Mouse (Mus musculus) right cerebral cortex, adult 2 months (tissue): ENCODE results near the gene Dapk1.

Experiments
- DNase-seq, 2 experiments: peaks; one replicate each; pipeline ENCODE4 v3.0.0; 2021 to 2022; ENCODE audit warnings: low spot score in 2 of 2

The Dapk1 gene

DNA sequence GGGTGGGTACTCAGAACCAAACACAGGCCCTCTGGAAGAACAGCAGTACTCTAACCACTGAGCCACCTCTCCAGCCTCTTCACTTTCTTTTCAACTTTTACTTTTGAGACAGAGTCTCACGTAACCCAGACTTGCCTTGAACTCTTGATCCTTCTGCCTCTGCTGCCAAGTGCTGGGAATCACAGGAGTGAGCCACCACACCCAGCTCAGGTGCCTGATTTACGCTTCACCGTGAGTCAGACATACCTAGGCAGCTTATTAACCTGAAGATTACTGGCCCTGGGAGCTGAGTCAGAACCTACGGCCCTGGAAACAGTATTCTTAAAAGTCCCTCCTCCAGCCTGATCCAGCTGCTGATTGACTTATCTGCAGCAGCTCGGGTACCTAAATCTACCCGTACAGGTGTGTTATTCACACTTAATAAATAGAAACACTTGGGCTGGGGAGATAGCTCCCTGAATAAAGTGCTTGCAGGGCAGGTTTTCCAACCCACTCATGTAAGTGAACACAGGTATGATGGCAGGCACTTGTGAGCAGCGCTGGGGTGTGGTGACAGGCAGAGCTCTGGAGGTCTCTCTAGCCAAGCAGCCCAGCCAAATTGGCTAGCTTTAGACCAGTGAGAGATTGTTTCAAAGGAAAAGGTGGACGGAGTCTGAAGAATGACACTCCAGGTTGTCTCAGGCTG is 60.9 kb downstream of the Dapk1 start:
- DNase-seq = no peak

DNA sequence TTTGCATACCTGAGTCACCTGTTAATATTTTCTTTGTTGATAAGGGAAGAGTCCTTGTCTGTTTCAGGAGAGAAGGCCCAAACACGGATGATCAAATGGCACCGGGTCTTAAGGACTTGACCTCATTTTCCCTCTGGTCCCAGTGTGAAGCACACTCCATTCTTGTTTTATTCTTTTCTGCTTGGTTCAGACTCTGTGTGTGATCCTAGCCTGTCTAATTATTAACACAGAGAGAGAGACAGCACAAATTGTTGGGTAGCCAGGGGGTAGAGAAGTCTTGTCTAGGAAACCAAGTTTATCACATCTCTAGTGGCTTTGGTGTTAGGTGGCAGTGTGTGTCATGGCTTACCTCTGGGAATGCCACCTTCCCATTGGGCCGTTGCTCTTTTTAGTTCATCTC is 62.3 kb downstream of the Dapk1 start:
- DNase-seq = no peak

DNA sequence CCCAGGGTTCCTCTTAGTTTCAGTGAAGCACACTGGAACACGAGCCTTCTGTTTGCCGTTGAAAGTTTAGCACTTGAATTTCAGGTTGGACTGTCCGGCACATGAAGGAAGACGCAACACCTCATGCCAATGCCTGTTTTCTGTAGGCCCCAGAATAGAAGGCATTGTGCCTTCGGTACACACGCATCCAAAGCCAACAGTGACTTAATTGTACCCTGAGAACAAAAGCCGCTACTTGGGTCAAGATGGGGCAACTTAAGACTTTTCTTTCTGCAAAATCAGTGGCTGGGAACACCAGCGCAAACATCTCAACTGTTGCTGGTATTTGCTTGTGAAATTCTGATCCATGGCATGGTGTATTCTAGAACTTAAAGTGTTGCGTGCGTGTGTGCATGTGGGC is 63.1 kb downstream of the Dapk1 start:
- DNase-seq = no peak

DNA sequence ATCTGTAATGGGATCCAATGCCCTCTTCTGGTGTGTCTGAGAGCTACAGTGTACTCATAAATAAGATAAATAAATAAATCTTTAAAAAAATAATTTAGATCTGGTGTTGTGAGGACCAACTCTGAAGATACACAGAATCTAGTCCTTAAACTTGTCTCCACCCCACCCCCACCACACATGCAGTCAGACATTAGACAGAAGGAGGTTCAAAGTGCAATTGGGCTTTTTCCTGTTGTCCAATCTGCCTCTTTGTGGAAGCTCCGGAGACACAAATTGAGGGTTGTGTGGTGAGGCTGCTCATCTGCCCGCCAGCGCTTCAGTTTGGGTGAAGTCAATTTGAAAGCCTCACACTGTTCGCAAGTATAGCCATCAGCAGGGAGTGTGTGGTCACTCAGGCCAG is 63.7 kb downstream of the Dapk1 start:
- no peak for DNase-seq

DNA sequence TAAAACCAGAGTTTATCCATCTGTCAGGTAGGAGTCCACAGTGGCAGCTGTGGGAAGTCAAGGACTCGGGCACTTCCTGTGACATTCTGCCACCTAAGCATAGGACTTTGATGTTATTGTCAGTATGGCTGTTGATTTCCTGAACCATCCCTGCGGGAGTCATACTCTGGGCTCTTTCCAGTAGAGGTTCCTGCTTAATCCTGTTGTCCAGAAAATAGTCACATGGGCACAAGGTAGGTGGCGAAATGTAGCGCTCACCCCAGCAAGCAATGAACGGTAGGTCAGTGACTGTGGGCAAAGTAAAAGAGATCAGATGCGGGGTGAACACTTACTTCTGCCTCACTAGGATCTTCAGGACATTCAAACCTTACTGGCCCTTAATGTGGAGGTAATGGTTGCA is 66.3 kb downstream of the Dapk1 start:
- DNase-seq = no peak

DNA sequence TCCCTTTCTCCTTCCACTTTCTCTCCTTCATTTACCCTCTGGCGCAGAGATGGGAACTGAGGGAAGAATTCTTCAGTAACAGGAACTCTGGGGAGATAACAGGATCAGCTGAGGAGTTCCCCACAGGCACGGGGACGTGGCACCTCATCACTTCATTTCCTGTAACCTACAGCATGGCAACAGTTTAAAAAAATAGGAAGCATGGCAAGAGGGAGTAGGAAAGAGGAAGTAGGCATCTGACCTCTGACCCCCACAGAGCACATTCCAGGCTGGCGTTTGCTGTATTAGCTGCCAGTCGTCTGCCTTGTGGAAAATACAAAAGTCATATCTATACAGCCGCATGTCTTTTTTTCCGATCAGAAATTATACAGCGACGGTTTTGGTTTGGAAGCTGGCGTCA is 68.9 kb downstream of the Dapk1 start:
- no peak for DNase-seq

DNA sequence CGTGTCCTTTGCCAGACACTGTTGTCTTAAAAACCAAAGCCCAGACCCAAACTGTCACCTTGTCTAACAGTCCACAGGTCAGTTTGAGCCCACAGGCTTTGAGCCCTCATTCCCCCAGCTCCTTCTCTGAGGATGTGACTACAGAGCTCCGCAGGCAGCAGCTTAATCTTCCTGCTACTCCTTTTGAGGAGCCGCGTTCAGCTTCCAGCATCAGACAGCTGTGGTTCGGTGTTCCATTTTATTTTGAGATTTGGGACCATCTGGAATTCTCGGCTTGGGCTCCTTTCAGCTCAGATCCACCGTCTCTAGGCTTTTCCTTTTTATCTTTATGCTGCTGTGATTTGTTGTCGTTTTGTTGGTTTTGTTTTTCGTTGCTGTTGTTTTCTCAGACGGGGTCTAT is 69.5 kb downstream of the Dapk1 start:
- DNase-seq = no peak

DNA sequence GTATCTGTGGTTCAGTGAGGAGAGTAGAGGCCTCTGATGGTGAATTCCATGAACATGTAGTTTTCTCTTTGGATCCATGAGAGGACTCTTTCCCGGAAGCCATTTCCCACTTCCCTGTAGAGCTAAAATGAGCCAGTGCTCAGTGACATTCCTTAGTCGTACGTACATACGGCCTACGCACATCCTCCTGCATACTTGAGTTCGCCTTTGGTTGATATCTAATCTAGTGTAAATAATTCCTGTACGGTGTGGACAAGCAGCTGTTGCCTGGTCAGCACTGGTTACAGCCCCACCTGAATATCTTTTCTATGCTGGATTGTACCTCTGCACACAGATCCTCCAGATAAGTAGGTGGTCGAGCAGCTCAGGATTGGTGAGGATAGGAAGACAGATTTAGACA is 70.5 kb downstream of the Dapk1 start:
- no peak for DNase-seq

DNA sequence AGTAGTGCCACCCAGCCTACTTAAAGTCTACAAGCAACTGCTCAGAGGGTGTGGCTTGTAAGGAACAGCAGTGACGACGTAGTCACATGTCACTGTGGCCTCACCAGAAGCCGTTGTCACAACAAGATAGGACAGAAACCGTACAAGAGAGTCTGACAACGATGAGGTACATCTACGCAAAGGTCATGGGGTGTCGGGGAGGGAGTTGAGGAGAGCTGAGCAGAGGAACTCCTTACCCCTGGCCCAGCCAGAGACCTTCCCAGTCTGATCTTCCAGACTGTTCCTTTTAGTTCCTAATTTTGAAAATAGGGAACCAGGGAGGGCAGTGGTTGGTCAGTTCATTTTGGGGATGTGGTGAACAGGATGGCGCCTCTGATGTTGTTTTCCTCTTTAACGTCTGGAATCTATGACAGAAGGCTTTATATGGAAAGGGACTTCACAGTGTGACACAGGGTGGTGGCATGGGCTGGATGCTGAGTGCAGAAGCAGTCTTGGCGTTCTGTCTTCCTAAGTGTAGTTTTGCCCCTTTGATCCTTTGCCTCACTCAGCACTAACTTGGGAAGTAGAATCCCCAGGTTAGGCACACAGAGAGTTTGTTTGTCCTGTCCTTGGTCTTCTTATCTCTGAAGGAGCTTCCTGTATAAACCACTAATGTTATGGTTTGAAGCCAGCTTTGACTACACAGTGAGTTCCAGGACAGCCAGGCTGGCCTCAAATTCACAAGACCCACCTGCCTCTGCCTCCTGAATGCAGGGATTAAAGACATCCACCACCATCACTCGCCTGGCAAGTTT is 71.3 kb downstream of the Dapk1 start:
- DNase-seq = no peak

DNA sequence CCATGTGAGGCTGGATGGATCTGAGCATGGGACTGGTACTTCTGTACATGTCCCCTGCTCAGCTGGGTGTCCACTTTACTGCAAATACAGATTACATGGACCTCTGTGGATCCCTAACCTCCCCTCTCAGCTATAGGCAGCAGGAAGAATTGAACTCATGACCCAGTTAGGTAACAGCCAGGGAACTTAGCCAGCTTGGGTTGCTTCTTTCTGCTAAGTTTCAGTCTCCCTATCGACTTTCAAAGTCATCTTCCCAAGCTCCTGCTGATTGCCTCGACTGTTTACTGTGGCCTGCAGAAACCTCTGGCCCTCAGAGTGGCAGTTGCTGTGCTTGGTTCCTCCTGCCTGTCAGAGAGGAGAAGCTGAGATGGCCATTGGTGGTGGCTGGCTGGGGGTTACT is 72.6 kb downstream of the Dapk1 start:
- DNase-seq = no peak

DNA sequence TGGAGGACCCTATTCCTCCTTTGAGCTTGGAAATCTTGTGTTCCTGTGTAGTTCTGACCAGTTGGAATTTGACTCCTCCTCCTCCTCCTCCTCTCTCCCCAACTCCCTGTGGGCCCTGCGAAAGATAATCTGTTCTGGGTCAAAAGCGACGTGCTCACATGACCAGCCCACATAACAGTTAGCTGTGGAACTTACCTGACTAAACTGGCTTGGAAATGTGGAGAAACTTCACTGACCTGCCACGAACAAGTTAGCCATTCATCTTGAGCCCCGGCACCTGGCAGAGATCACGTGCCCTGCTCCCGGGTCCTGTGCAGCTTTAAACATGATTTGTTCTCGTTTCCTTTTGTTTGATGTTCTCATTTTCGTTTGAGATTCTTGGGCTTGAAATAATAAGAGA is 73.2 kb downstream of the Dapk1 start:
- DNase-seq = no peak

DNA sequence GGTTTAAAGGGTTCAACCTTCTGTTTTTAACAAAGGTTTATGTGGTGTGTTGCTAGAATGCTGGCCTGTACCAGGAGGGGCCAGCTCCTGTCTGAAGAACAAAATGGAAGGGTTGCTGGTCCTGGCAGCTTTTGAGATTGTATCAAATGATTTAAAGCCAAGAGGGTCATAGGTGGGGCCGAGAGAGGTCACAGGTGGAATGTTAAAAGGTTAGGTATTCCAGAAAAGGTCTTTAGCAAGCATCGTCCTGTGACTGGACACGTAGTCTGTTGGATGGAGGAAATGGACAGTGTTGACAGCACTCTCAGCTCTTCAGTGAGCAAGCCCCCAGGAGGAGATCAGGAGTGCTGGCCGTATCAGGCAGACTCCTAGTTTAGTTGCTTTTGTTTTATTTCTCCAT is 73.7 kb downstream of the Dapk1 start:
- no peak for DNase-seq

DNA sequence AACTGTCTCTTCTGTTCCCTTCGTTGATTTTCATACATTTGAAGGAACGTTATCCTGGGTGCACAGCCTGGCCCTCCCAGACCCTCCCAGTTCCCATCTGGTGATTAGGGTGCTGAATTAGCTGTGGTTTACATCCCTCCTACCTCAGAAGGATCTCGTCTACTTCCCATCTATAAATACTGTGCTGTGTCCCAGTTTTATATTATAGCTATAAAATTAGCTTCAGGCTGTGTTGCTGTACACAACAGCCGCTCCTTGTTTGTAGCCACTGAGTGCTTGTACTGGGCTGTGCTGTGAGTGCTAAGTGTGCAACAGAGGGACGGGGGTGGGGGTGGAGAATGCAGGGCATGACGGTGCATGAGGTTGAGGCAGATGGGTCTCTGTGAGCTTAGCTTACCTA is 77.2 kb downstream of the Dapk1 start:
- no peak for DNase-seq

DNA sequence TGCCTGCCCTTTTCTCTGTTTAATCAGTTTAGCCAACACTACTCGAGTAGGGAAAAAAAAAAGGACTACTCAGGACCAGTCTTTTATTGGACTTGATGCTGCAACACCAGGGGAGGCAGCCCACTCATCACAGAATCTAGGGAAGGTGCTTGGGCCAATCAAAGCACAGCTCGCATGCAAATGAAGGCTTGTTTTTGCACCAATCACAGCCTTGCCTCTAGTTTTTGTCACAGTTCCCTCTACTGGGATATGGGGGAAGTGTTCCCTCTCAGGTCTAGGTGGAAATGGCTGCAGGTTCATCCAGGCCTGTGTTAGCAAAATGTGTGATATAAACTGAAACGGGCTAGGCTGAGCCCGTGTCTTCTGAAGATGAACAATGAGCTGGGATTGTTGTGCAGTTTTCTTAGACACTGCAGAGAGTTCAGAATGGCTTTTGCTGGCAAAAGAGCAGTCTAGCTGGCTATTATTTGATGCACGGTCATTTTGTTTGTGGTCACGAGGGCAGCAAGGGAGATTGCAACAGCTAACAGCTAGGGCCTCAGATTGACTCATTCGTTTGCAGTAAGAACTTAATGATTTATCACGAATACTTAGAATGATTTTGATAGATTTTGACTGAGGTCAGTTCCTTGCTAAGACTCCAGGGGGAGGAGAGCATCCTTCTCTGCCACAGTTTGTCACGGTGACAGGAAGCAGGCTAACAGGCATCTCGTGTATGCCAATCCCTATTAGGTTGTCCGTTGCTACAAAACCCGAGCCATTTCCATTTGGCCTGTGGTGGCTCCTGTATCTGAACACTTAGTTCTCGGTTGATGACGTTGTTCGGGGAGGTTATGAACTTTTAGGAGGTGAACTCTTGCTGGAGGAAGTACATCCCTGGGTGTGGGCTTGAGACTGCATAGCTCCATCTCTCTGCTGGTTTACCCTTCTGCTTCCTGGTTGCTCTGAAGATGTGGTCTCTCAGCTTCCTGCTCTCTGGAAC is 81.3 kb downstream of the Dapk1 start:
- DNase-seq = no peak

DNA sequence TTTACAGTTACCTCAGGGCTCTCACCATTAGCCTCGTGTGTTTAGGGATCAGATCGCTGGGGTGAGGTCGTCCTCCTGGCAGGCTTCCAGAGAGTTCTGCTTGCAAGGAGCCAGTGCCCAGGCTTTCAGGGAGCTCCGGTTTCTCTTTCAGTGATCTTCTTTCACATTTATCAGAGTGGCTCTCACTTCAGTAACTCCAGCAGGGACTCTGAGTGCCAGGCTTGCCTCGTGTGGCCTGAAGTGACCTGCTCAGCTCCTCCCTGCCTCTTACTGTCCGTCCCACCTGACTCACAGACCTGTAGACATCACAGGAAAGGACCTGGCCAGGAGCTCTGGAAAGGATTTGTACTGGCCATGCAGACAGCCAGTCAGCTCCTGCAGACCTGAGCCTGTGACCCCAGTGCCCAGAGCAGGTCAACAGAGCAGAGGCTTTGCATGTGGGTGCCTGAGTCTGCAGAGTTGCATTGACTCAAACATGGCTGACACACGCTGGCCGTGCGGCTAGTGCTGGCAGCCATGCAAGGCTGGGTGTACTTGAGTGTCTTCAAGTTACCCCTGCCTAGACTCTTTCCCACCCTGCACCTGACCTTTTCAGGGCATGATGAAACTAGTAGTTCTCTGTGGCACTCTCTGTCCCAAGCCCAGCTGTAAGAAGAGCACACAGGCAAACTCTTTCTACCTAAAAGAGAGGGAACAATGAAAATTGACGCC is 82.5 kb downstream of the Dapk1 start:
- no peak for DNase-seq

DNA sequence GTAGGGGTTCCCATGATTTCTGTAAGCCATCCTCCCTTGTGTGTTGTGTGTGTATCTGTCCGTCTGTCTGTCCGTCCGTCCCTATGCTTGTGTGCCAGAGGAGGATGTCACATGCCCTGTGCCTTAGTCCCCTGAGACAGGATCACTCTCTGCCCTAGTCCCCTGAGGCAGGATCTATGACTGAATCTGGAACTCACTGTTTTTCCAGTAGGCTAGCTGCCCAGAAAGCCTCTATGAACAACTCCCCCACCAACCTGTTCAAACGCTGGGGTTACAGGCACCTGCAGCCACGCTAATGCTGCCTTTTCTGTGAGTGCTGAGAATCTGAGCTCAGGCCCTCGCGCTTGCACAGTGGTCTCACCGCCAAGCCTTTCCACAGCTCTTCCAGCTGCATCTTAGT is 83.1 kb downstream of the Dapk1 start:
- no peak for DNase-seq

DNA sequence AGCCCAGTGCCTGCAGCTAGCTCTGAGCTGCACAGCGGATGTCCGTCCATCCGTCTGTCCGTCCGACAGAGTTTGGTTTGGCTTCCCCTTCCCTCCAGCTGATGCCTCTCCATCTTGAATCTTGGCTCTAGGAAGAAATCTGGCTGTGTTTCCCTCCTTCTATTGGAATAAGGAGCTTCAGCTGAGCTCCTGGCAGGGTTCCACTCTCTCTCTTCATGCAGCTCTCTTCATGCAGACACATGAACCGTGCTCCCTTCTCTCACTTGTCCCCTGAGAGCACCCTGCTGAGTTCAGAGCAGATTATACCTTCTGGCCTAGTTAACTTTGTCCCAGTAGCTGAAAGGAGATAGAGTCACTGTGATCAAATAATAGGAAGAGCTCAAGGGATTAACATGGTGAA is 83.5 kb downstream of the Dapk1 start:
- no peak for DNase-seq

DNA sequence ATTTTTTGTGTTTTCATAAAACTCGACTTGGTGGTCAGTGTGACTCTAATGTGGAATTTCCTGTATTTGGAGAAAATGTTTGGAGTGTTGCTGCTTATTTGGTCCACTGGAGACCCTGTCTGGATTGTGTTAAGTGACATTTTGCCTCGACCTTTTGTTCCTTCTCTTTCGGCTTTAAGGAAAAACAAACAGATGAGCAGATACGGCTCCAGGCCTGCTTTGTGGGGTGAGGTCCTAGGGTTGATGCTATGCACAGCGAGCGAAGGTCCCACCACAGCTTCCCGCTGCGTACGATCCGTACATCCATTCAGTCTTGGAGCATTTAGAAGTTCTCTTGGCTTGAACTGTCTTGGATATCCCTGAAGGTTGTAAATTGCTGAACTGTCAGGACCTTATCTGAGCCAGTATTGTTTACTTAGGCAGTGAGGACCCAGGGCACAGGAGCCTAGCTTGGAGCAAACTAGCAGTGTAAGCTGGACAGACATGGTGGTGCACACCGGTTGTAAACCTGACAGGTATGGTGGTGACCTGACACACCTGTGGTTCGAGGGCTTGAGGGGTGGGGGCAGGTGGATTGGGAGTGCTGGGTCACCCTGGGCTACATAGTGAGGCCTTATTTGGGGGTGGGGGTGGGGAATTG is 84.4 kb downstream of the Dapk1 start:
- DNase-seq = no peak

DNA sequence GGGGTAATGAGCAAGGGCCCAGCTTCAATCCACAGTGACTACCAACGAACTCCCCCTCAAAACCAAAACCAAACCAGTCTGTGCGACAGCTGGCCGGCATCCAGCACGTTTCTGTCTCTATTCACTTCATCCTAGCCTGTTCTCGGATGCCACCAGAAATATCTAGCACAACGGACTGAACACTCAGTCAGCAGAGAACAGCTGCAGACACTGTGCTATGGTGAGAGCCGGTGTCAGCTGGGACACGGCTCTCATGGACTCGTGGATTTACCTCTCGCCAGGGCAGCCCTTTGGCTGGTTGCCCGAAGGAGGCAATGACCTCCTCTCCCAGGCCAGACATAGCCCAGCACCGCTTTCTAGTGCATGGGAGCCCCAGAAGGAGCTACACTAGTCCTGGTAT is 85.2 kb downstream of the Dapk1 start:
- DNase-seq = peak; percentile 71

DNA sequence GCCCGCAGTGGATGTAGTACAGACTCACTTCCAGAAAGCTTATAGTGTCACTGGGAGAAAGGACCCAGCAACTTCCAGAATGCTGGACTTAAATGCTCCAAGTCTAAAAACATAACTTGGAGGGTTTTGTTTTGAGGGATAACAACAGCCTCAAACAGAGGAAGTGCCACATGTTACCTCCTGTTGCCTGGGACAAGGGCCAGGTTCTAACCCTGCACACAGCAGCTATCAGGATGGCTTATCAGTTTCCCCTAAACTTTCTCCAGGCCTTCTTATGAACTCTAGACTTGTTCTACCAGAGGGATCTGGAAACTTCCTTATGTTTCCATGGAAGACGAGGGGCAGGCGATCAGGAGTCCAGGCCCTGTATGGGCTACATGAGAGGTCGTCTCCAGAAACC is 85.7 kb downstream of the Dapk1 start:
- DNase-seq = no peak

DNA sequence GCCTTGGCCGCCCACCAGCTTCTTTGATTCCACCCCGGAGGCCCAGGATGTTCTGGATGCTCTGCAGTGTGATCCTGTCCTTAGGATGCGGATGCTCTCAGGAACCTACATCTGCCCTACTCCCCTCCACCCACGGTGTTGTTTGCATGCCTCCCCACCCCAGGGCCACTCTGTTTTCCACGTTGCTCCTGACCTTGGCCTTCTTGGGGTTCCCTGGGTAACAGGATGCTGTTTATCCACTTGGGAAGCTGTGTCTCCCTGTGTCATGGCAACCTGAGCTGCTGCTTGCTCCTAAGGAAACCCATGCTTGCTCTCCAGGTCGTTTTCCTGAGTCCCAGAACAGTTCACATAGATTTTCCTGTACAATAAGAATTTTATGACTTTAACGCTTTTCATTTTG is 86.1 kb downstream of the Dapk1 start:
- DNase-seq = no peak
